12 mouse cellular contexts compared by ENCODE assay signal in genomic region chr12:24424958-24425357, GRCm38 (mm10).
A peak's percentile ranks its signal among the peaks of the same experiment; 100 is the strongest.
DNase-seq lines count a peak whose midpoint lies in the region; ATAC-seq and TF ChIP-seq lines count a peak whose summit lies in the region.
"Had no signal": no experiment of that assay in that cellular context is flagged by ENCODE, and none has a peak within 500 bp of the region (broad histone marks: within the 10 kb centered on the region; RNA-seq: fewer than 3 reads in every experiment).

No protein-coding gene starts in this region.

- 65% methylated on average over 17 of the region's 17 CpGs for WGBS in heart, embryonic 12.5 days
- 70% methylated on average over 17 of the region's 17 CpGs for WGBS in thymus, adult 2 months

- no peak overlapping the region for H3K4me2 ChIP-seq in heart, embryonic 12.5 days
- H3K4me2 ChIP-seq: midbrain, embryonic 12.5 days had no signal

- no peak for TF ChIP-seq CTCF in thymus, adult 2 months (IDR thresholded peaks at IDR 0.05; ENCODE audit: borderline replicate concordance, control insufficient read depth, extremely low read depth, insufficient read depth, low read length, poor library complexity)
- TF ChIP-seq CTCF in left cerebral cortex, adult 2 months (IDR thresholded peaks at IDR 0.05), result no peak

- no peak overlapping the region for H3K9ac ChIP-seq in heart, embryonic 12.5 days
- H3K9ac ChIP-seq: liver, embryonic 14.5 days; midbrain, embryonic 12.5 days had no signal

- DNase-seq in heart, postnatal 4 days, result peak; percentile 13
- peak; percentile 9 for DNase-seq in thymus, postnatal 4 days
- DNase-seq in thymus, adult 2 months, result no peak
- DNase-seq in forelimb bud, embryonic 11.5 days (ENCODE audit: low read depth, low spot score), result peak; percentile 59
- DNase-seq in left cerebral cortex, adult 2 months (ENCODE audit: extremely low spot score in 1 of 2, low spot score in 2 of 2), result no peak
- DNase-seq in adrenal gland, adult 8-10 months, result no peak
- no peak for DNase-seq in right cerebral cortex, postnatal 25 days
- DNase-seq: gastrocnemius, adult 2 months; kidney, postnatal 36 days had no signal

- no peak overlapping the region for H3K4me3 ChIP-seq in heart, embryonic 12.5 days
- no peak overlapping the region for H3K4me3 ChIP-seq in thymus, adult 2 months (ENCODE audit: control insufficient read depth, insufficient read depth, low read length)
- no peak overlapping the region for H3K4me3 ChIP-seq in left cerebral cortex, adult 2 months
- H3K4me3 ChIP-seq: gastrocnemius, adult 2 months; midbrain, embryonic 12.5 days had no signal

- no peaks in the 10 kb centered on the region for H3K27me3 ChIP-seq in heart, embryonic 12.5 days (replicated peaks)
- no peaks in the 10 kb centered on the region for H3K27me3 ChIP-seq in thymus, adult 2 months (ENCODE audit: control insufficient read depth, insufficient read depth, low read length)
- H3K27me3 ChIP-seq: midbrain, embryonic 12.5 days had no signal

- no peak for TF ChIP-seq POLR2A in thymus, adult 2 months (IDR thresholded peaks at IDR 0.05; ENCODE audit: control insufficient read depth, extremely low read depth, insufficient read depth, low read length, poor library complexity)

- no peak overlapping the region for H3K27ac ChIP-seq in heart, embryonic 12.5 days (ENCODE audit: poor library complexity, severe bottlenecking)
- no peak overlapping the region for H3K27ac ChIP-seq in thymus, adult 2 months (ENCODE audit: control insufficient read depth, insufficient read depth, low read length)
- no peak overlapping the region for H3K27ac ChIP-seq in left cerebral cortex, adult 2 months
- H3K27ac ChIP-seq: gastrocnemius, adult 2 months; liver, embryonic 14.5 days; midbrain, embryonic 12.5 days had no signal

- H3K4me1 ChIP-seq in heart, embryonic 12.5 days (replicated peaks), result no peaks in the 10 kb centered on the region
- no peaks in the 10 kb centered on the region for H3K4me1 ChIP-seq in thymus, adult 2 months (replicated peaks; ENCODE audit: control insufficient read depth, insufficient read depth, low read length)
- H3K4me1 ChIP-seq: midbrain, embryonic 12.5 days had no signal

- peaks cover 11% of the 10 kb centered on the region for H3K9me3 ChIP-seq in heart, embryonic 12.5 days (replicated peaks)

- H3K36me3 ChIP-seq in heart, embryonic 12.5 days, result no peaks in the 10 kb centered on the region
- no peaks in the 10 kb centered on the region for H3K36me3 ChIP-seq in thymus, adult 2 months (ENCODE audit: control insufficient read depth, insufficient read depth, low read length)
- H3K36me3 ChIP-seq: midbrain, embryonic 12.5 days had no signal

- intact Hi-C loops in left cerebral cortex, adult 2 months (cut with DNase I), result no loop called here

- no peak for ATAC-seq in heart, embryonic 12.5 days (ENCODE audit: insufficient number of reproducible peaks, low FRiP score)

Comparison
In these comparisons a context has a peak if more than half of its experiments do, and no peak if none do; other contexts are left out.
1. DNase-seq: peak in heart, postnatal 4 days (single experiment), thymus, postnatal 4 days (single experiment) and forelimb bud, embryonic 11.5 days (single experiment); none in thymus, adult 2 months (single experiment), left cerebral cortex, adult 2 months (0 of 2), adrenal gland, adult 8-10 months (single experiment) and right cerebral cortex, postnatal 25 days (single experiment).